Comparison of ENCODE assay signal across 8 mouse cellular contexts in genomic region chr11:69058265-69058664, GRCm38 (mm10). TPM values are rescaled to one million over a fixed set of nuclear protein-coding genes. Genes with fewer than 3 reads are reported as not detected.
DNase-seq lines count a peak whose midpoint lies in the region; ATAC-seq and TF ChIP-seq lines count a peak whose summit lies in the region.

No protein-coding gene starts in this region.

- H3K4me1 ChIP-seq in forebrain, embryonic 15.5 days, result peaks cover 36% of the 10 kb centered on the region
- H3K4me1 ChIP-seq in liver, embryonic 15.5 days (replicated peaks), result peaks cover 45% of the 10 kb centered on the region

- H3K9me3 ChIP-seq in forebrain, embryonic 15.5 days, result no peaks in the 10 kb centered on the region
- no peaks in the 10 kb centered on the region for H3K9me3 ChIP-seq in liver, embryonic 15.5 days (replicated peaks)

- TF ChIP-seq CTCF in gastrocnemius, adult 2 months (IDR thresholded peaks at IDR 0.05), result no peak

- H3K9ac ChIP-seq in forebrain, embryonic 15.5 days (replicated peaks), result peak overlapping the region; percentile 58; the same call in 1 of the 2 replicates
- H3K9ac ChIP-seq in liver, embryonic 15.5 days, result peak overlapping the region; percentile 66

- no peak for DNase-seq in gastrocnemius, adult 2 months
- no peak for DNase-seq in gastrocnemius, postnatal 14 days
- peak; percentile 7 for DNase-seq in 3T3-L1 (ENCODE audit: low read depth, low spot score)
- no peak for DNase-seq in urinary bladder, postnatal 36 days (ENCODE audit: low spot score in 2 of 2)
- DNase-seq in thymus, postnatal 14 days, result no peak
- DNase-seq in urinary bladder, adult 2 months (ENCODE audit: low spot score), result no peak

- H3K27ac ChIP-seq in gastrocnemius, adult 2 months, result peak overlapping the region; percentile 97
- peak overlapping the region; percentile 87 for H3K27ac ChIP-seq in forebrain, embryonic 15.5 days (replicated peaks)
- peak overlapping the region; percentile 89 for H3K27ac ChIP-seq in liver, embryonic 15.5 days (replicated peaks)

- H3K27me3 ChIP-seq in forebrain, embryonic 15.5 days, result no peaks in the 10 kb centered on the region
- no peaks in the 10 kb centered on the region for H3K27me3 ChIP-seq in liver, embryonic 15.5 days

- ATAC-seq in forebrain, embryonic 15.5 days (replicated peaks), result no peak
- no peak for ATAC-seq in liver, embryonic 15.5 days (ENCODE audit: insufficient read depth)

- peak overlapping the region; percentile 99 for H3K4me3 ChIP-seq in gastrocnemius, adult 2 months
- peak overlapping the region; percentile 94 for H3K4me3 ChIP-seq in forebrain, embryonic 15.5 days
- H3K4me3 ChIP-seq in liver, embryonic 15.5 days (replicated peaks), result peak overlapping the region; percentile 77

- H3K36me3 ChIP-seq in forebrain, embryonic 15.5 days, result no peaks in the 10 kb centered on the region
- peaks cover 12% of the 10 kb centered on the region; the same call in 1 of the 2 replicates for H3K36me3 ChIP-seq in liver, embryonic 15.5 days (replicated peaks)

- H3K4me2 ChIP-seq in forebrain, embryonic 15.5 days (replicated peaks), result peak overlapping the region; percentile 76
- peak overlapping the region; percentile 99 for H3K4me2 ChIP-seq in liver, embryonic 15.5 days

- intact Hi-C loops in gastrocnemius, adult 2 months (cut with DNase I), result no loop called here
- intact Hi-C loops in gastrocnemius, postnatal 14 days (cut with DNase I; ENCODE audit: low total_unique reads), result no loop called here

- WGBS in forebrain, embryonic 15.5 days, result 66% methylated on average over 2 of the region's 2 CpGs
- 54% methylated on average over 2 of the region's 2 CpGs for WGBS in liver, embryonic 15.5 days (ENCODE audit: insufficient replicate concordance)

RNA-seq across cellular contexts. Expression of gene Borcs6, which starts 1.3 kb away (rescaled TPM):
- total RNA-seq in gastrocnemius, adult 2 months (2021), result 10 to 100 TPM; 17.9 to 18.9 TPM
- 10 to 100 TPM; 13.5 to 14.3 TPM for total RNA-seq in gastrocnemius, postnatal 14 days (2021)
- 12.8 and 15.4 TPM in 2 replicates for polyA plus RNA-seq in forebrain, embryonic 15.5 days (2015; fragmentation: Nextera tagmentation; extraction: Ambion mirVana)
- 4.3 and 5.3 TPM in 2 replicates for polyA plus RNA-seq in liver, embryonic 15.5 days (2015; fragmentation: Nextera tagmentation; extraction: Ambion mirVana)
- 18.0 and 19.4 TPM in 2 replicates for polyA plus RNA-seq in urinary bladder, adult 2 months (2012; rRNA removed)

RNA-seq across cellular contexts. Expression of gene Tmem107, which starts 12.3 kb away (rescaled TPM):
- total RNA-seq in gastrocnemius, adult 2 months (2021), result 1 to 10 TPM; 3.9 to 5.7 TPM
- 1 to 10 TPM; 2.9 to 4.7 TPM for total RNA-seq in gastrocnemius, postnatal 14 days (2021)
- 47.6 and 50.5 TPM in 2 replicates for polyA plus RNA-seq in forebrain, embryonic 15.5 days (2015; fragmentation: Nextera tagmentation; extraction: Ambion mirVana)
- 20.2 and 21.6 TPM in 2 replicates for polyA plus RNA-seq in liver, embryonic 15.5 days (2015; fragmentation: Nextera tagmentation; extraction: Ambion mirVana)
- 17.9 and 25.8 TPM in 2 replicates for polyA plus RNA-seq in urinary bladder, adult 2 months (2012; rRNA removed)

RNA-seq across cellular contexts. Expression of gene Aurkb, which starts 12.8 kb away (rescaled TPM):
- total RNA-seq in gastrocnemius, adult 2 months (2021), result not detected
- total RNA-seq in gastrocnemius, postnatal 14 days (2021), result 1 to 10 TPM; 4.2 to 4.4 TPM
- polyA plus RNA-seq in forebrain, embryonic 15.5 days (2015; fragmentation: Nextera tagmentation; extraction: Ambion mirVana), result 68.3 and 81.8 TPM in 2 replicates
- polyA plus RNA-seq in liver, embryonic 15.5 days (2015; fragmentation: Nextera tagmentation; extraction: Ambion mirVana), result 111 and 115 TPM in 2 replicates
- 3.6 and 4.1 TPM in 2 replicates for polyA plus RNA-seq in urinary bladder, adult 2 months (2012; rRNA removed)

RNA-seq across cellular contexts. Expression of gene Vamp2, which starts 30.0 kb away (rescaled TPM):
- 10 to 100 TPM; 38.0 to 42.7 TPM for total RNA-seq in gastrocnemius, adult 2 months (2021)
- total RNA-seq in gastrocnemius, postnatal 14 days (2021), result 10 to 100 TPM; 37.9 to 39.7 TPM
- polyA plus RNA-seq in forebrain, embryonic 15.5 days (2015; fragmentation: Nextera tagmentation; extraction: Ambion mirVana), result 179 and 188 TPM in 2 replicates
- 14.9 and 19.6 TPM in 2 replicates for polyA plus RNA-seq in liver, embryonic 15.5 days (2015; fragmentation: Nextera tagmentation; extraction: Ambion mirVana)
- polyA plus RNA-seq in urinary bladder, adult 2 months (2012; rRNA removed), result 163 and 180 TPM in 2 replicates

RNA-seq across cellular contexts. Expression of gene Per1, which starts 36.8 kb away (rescaled TPM):
- 10 to 100 TPM; 68.2 to 76.8 TPM for total RNA-seq in gastrocnemius, adult 2 months (2021)
- 10 to 100 TPM; 22.1 to 77.5 TPM for total RNA-seq in gastrocnemius, postnatal 14 days (2021)
- 7.6 and 8.2 TPM in 2 replicates for polyA plus RNA-seq in forebrain, embryonic 15.5 days (2015; fragmentation: Nextera tagmentation; extraction: Ambion mirVana)
- 6.4 and 7.6 TPM in 2 replicates for polyA plus RNA-seq in liver, embryonic 15.5 days (2015; fragmentation: Nextera tagmentation; extraction: Ambion mirVana)
- 26.8 and 28.5 TPM in 2 replicates for polyA plus RNA-seq in urinary bladder, adult 2 months (2012; rRNA removed)

Comparison
In these comparisons a context has a peak if more than half of its experiments do, and no peak if none do; other contexts are left out.
1. RNA of gene Aurkb, which starts 12.8 kb away (polyA plus RNA-seq): 111 to 115 TPM in liver, embryonic 15.5 days and 68.3 to 81.8 TPM in forebrain, embryonic 15.5 days; 3.6 to 4.1 TPM in urinary bladder, adult 2 months; every median in the first group is over 10 times any median in the second.
2. Peak in every context shown above with its lines, with median percentiles within 50 percentile points of each other: H3K27ac ChIP-seq and H3K4me3 ChIP-seq.